Mouse (Mus musculus): Measurements from ENCODE around the gene Tacc2. TPM values are rescaled to one million over a fixed set of nuclear protein-coding genes. Genes with fewer than 3 reads are reported as not detected.

Tacc2 gene
- total and polyA plus RNA-seq, 3 experiments, result 3.5 to 21.5 TPM; not detected in 1

- Histone ChIP-seq H3K9me3 (replicated peaks; ENCODE audit: insufficient read depth, low read length) (no peaks in the 10 kb centered on the region), H3K9ac (ENCODE audit: control insufficient read depth, low read depth, low read length, poor library complexity, severe bottlenecking) (no peak overlapping the region), H3K27me3 (ENCODE audit: control insufficient read depth in 1 of 2, insufficient read depth in 2 of 2, low read length in 2 of 2) (peaks cover 8 to 13% of the 10 kb centered on the region in 2 experiments), H3K4me3 (ENCODE audit: control insufficient read depth in 1 of 2, insufficient read depth in 1 of 2, low read depth in 2 of 2, low read length in 2 of 2) (no peak overlapping the region), H3K36me3 (ENCODE audit: control insufficient read depth in 1 of 2, insufficient read depth in 2 of 2, low read length in 2 of 2) (no peaks in the 10 kb centered on the region), H3K27ac (ENCODE audit: control insufficient read depth, low read depth, low read length) (no peak overlapping the region), H3K4me1 (ENCODE audit: control insufficient read depth in 1 of 2, insufficient read depth in 2 of 2, low read length in 2 of 2) (no peaks in the 10 kb centered on the region), H3K79me2 (ENCODE audit: control insufficient read depth, insufficient read depth, low read length, poor library complexity) (no peaks in the 10 kb centered on the region)
- DNase-seq (ENCODE audit: low read depth, low spot score), result no peak
- no peak for TF ChIP-seq RAD21 (IDR thresholded peaks at IDR 0.05; ENCODE audit: low read depth, low read length)
- TF ChIP-seq USF1 (IDR thresholded peaks at IDR 0.05; ENCODE audit: low read depth, low read length), result no peak
- no peak for TF ChIP-seq HCFC1 (IDR thresholded peaks at IDR 0.05; ENCODE audit: low read depth, low read length)
- no peak for TF ChIP-seq MAFK (IDR thresholded peaks at IDR 0.05; ENCODE audit: borderline replicate concordance, low read depth, low read length)
- no peak for TF ChIP-seq MAX (IDR thresholded peaks at IDR 0.05; ENCODE audit: low read length)
- no peak for TF ChIP-seq TAL1 (IDR thresholded peaks at IDR 0.05; ENCODE audit: low read length)
Measured at GRCm38 (mm10) chr7:130553321-130553720, 23.9 kb upstream of the Tacc2 start.

DNA sequence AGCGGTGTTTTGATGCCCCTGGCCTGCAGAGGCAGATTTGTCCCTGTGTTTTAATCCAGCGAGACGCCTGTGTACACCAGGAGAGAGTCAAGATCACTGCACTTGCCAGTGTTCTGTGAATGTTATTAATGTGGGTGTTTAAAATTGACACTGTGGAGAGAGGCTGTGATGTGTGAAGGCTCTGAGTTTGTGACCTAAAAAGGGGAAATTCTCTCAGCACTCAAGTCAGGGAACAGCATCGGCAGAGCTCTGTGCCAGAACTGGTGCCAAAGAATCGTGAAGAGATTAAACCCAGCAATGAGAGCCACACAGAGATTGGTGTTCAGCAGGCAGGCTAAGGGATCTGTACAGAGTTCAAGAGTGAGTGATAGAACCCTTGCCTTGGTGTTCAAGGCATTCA lies 21.6 kb upstream of the Tacc2 start:
- H3K27ac ChIP-seq (ENCODE audit: control insufficient read depth, low read depth, low read length), result no peak overlapping the region
- no peaks in the 10 kb centered on the region for H3K79me2 ChIP-seq (ENCODE audit: control insufficient read depth, insufficient read depth, low read length, poor library complexity)
- H3K9me3 ChIP-seq (replicated peaks; ENCODE audit: insufficient read depth, low read length), result no peaks in the 10 kb centered on the region
- H3K9ac ChIP-seq (ENCODE audit: control insufficient read depth, low read depth, low read length, poor library complexity, severe bottlenecking), result no peak overlapping the region
- H3K27me3 ChIP-seq (ENCODE audit: control insufficient read depth in 1 of 2, insufficient read depth in 2 of 2, low read length in 2 of 2), result peaks cover 8 to 13% of the 10 kb centered on the region in 2 experiments
- H3K36me3 ChIP-seq (ENCODE audit: control insufficient read depth in 1 of 2, insufficient read depth in 2 of 2, low read length in 2 of 2), result peaks cover 0 to 6% of the 10 kb centered on the region in 2 experiments; a peak in 2 of 4 replicates
- peak; percentile 33 for DNase-seq (ENCODE audit: low read depth, low spot score)
- peaks cover 2 to 8% of the 10 kb centered on the region in 2 experiments for H3K4me1 ChIP-seq (ENCODE audit: control insufficient read depth in 1 of 2, insufficient read depth in 2 of 2, low read length in 2 of 2)
- TF ChIP-seq MYB (IDR thresholded peaks at IDR 0.05; ENCODE audit: low read depth, low read length), result no peak
- no peak for TF ChIP-seq CHD1 (IDR thresholded peaks at IDR 0.05; ENCODE audit: low read depth, low read length)
- no peak for TF ChIP-seq ETS1 (IDR thresholded peaks at IDR 0.05; ENCODE audit: low read depth, low read length)
- TF ChIP-seq RCOR1 (IDR thresholded peaks at IDR 0.05; ENCODE audit: low read depth, low read length), result peak; percentile 73
- TF ChIP-seq SIN3A (IDR thresholded peaks at IDR 0.05; ENCODE audit: low read length), result no peak
- TF ChIP-seq EP300 (IDR thresholded peaks at IDR 0.05; ENCODE audit: low read depth in 1 of 2, low read length in 2 of 2), result no peak
- no peak overlapping the region for H3K4me3 ChIP-seq (ENCODE audit: control insufficient read depth in 1 of 2, insufficient read depth in 1 of 2, low read depth in 2 of 2, low read length in 2 of 2)

DNA sequence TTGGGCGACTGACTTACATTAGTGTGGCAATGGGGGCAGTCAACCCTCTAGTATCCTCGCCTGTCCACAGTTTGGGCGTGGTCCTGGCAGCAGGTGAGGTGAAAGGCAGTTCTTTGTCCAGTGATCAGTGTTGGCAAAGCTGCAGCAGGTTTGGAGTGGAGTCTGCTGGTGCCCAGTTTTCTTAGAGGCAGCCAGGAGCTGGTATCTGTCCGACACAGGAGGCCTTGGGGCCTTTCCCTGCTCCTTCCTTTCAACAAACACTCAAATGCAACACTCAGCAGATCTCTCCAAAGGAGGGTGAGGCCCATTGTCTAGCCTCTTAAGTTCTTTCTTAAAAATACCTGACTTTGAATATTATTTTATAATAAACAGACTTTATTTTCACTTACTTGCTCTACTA lies 18.6 kb upstream of the Tacc2 start:
- peaks cover 8 to 28% of the 10 kb centered on the region in 2 experiments for H3K4me1 ChIP-seq (ENCODE audit: control insufficient read depth in 1 of 2, insufficient read depth in 2 of 2, low read length in 2 of 2)
- H3K27me3 ChIP-seq (ENCODE audit: control insufficient read depth in 1 of 2, insufficient read depth in 2 of 2, low read length in 2 of 2), result peaks cover 3 to 10% of the 10 kb centered on the region in 2 experiments; a peak in 3 of 4 replicates
- H3K9ac ChIP-seq (ENCODE audit: control insufficient read depth, low read depth, low read length, poor library complexity, severe bottlenecking), result no peak overlapping the region
- no peak overlapping the region for H3K4me3 ChIP-seq (ENCODE audit: control insufficient read depth in 1 of 2, insufficient read depth in 1 of 2, low read depth in 2 of 2, low read length in 2 of 2)
- DNase-seq (ENCODE audit: low read depth, low spot score), result no peak
- no peaks in the 10 kb centered on the region for H3K9me3 ChIP-seq (replicated peaks; ENCODE audit: insufficient read depth, low read length)
- no peak overlapping the region for H3K27ac ChIP-seq (ENCODE audit: control insufficient read depth, low read depth, low read length)
- TF ChIP-seq MYB (IDR thresholded peaks at IDR 0.05; ENCODE audit: low read depth, low read length) (no peak), POLR2AphosphoS5 (IDR thresholded peaks at IDR 0.05; ENCODE audit: borderline replicate concordance, low read depth, low read length) (no peak), KAT2A (conservative IDR thresholded peaks at IDR 0.05; ENCODE audit: low read depth, low read length) (no peak), USF1 (IDR thresholded peaks at IDR 0.05; ENCODE audit: low read depth, low read length) (no peak)
- H3K36me3 ChIP-seq (ENCODE audit: control insufficient read depth in 1 of 2, insufficient read depth in 2 of 2, low read length in 2 of 2), result peaks cover 0 to 22% of the 10 kb centered on the region in 2 experiments; a peak in 2 of 4 replicates
- no peaks in the 10 kb centered on the region for H3K79me2 ChIP-seq (ENCODE audit: control insufficient read depth, insufficient read depth, low read length, poor library complexity)
